Mouse (Mus musculus) c-Kit-positive CD71-negative TER-119-negative erythroid progenitor cells, embryonic 14.5 days (primary cell): ENCODE data around the gene Gm29797.
A peak's percentile ranks its signal among the peaks of the same experiment; 100 is the strongest.

Experiments used
- DNase-seq: peaks from one replicate; pipeline ENCODE4 v3.0.0-alpha.2; 2013; ENCODE audit warnings: low read depth

The Gm29797 gene

GRCm38 (mm10) chr2:181656734-181657133 lies at the start of gene Gm29797:
Gm29797 (plus strand) TSS chr2:181657034.
- DNase-seq, result no peak

DNA sequence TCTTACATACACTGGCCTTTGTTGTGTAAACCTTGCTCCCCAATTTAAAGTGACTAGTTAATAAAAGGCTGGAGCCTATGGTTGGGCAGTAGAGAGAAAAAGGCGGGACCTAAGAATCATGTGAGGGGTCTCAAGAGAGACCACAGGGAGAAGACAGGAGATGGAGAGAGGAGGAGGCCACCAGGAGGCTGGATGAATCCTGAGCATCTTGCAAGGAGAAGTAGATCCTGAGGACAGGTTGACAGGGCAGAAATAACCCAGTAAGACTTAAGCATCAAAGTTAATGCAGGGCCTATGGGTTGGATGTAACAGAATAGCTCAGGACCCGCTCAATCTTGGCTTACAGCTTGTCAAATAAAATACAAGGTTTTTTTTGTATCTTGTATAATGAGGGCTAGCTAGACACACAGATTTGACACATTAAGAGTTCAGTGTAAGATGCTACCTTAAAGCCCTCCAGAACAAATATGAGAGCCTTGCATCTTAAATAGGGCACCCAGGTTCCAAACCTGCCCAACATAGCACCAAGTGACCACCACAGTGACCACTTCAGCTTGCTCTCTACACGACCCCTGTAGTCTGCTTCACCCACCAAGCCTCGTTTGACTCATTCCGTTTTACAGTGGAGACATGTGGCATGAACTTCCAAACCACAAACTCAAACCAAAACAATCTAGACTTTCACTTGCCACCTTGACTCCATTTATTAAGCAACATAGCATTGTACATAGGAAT lies 37.9 kb upstream of the Gm29797 start:
- DNase-seq, result no peak

DNA sequence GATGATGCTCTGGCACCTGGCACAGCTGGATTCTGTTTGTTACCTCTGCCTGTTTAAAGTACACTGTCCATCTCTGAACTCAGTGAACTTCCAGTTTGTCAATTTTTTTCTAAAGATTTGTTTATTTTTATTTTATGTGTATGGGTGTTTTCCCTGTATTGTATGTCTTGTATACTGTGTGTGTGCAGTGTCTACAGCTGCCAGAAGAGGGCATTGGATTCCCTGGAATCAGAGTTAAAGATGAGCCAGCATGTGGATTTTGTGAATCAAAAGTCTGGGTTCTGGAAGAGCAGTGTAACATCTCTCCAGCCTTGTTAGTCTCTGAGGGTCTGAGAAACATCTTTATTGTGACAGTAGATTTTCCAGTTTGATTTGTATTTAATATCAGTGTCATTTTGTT lies 33.4 kb upstream of the Gm29797 start:
- no peak for DNase-seq

- no peak for DNase-seq
These were observed 28.4 kb upstream of the Gm29797 start for GRCm38 (mm10) chr2:181628471-181628870.

- no peak for DNase-seq
These were observed 24.2 kb upstream of the Gm29797 start for GRCm38 (mm10) chr2:181632624-181633023.

GRCm38 (mm10) chr2:181635865-181636264 lies 21.0 kb upstream of the Gm29797 start:
- DNase-seq, result no peak

DNA sequence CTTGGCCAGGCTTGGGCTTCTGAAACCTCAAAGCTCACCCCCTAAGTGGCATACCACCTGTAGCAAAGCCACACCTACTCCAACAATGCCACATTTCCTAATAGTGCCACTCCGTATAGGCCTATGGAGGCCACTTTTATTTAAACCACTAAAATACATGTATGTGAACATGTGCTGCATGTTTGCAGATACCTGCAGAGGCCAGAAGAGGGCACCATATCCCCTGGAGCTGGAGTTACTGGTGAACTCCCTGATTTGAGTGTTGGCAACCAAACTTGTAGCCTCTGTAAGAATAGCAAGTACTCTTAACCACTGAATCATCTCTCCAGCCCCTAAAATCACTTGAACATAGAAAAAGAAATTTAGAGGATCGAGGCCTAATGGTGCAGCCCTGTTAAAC lies 12.5 kb upstream of the Gm29797 start:
- peak; percentile 39 for DNase-seq

DNA sequence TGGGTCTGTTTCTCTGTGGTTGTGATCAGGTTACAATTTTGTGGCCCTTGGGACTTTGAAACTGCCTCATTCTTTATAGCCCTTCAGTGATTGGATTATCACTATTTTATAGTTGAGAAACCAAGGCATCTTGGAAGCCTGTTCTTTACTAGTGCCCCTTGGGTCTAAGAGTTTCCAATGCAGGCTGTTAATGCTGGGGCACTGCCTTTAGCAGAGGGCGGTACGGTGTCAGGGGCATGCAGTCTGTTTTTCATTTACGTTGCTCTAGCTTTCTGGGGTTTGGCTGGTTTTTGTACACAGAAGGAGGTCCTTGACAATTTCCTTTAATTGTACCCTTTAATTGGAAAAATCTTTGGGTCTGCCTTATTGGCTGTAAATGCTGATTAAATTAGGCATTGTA lies 11.2 kb upstream of the Gm29797 start:
- no peak for DNase-seq

DNA sequence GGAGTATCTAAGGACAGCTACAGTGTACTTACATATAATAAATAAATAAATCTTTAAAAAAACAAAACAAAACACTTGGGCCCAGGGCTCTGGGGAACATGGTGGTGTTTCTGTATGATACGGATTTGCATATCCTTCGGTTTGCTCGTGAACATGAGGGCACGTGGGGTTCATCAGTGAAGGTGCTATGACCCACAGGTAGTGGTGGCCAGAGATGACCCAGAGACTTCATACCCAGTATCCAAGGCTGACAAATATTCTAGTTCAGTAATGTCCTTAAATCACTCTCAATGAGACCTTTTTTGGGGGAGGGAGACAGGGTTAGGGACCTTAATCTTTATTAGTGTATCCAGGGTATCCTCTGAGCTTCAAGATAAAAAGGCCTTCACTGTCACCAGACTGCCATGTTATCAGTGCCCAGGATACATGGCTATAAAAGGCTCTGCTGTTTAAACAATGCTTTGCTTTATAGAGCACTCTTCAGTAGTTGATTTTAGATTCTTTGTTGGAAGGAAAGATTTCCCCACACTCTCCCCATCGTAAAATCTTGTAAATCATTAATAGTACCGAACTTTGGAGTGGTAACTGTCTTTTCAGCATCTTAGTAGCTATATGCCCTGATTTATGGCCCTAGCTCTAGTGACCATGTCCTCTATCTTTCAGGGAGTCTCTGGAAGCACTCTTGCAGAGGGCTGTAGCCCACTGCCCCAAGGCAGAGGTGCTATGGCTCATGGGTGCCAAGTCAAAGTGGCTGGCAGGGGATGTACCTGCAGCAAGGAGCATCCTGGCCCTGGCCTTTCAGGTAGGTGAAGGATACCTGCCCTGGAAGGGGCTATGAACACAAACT lies 10.0 kb upstream of the Gm29797 start:
- DNase-seq, result no peak

DNA sequence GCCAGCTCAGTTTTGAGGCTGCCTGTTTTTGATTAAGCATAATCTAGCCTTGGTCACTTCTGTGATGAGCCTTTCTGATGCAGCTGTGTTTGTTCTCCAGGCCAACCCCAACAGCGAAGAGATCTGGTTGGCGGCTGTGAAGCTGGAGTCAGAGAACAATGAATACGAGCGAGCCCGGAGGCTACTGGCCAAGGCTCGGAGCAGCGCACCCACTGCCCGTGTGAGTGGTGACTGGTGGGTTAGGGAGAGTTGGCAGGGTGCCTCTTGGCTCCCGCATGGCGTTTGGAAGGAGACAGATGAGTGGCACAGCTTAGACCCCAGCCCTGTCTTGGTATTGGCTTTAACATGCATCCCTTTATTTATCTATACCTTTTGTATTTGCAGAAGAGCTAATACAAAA lies 7.9 kb upstream of the Gm29797 start:
- DNase-seq, result no peak

- DNase-seq, result no peak
These were observed 3.8 kb upstream of the Gm29797 start for GRCm38 (mm10) chr2:181653065-181653464.

GRCm38 (mm10) chr2:181653523-181653922 lies 3.3 kb upstream of the Gm29797 start:
- DNase-seq, result no peak

DNA sequence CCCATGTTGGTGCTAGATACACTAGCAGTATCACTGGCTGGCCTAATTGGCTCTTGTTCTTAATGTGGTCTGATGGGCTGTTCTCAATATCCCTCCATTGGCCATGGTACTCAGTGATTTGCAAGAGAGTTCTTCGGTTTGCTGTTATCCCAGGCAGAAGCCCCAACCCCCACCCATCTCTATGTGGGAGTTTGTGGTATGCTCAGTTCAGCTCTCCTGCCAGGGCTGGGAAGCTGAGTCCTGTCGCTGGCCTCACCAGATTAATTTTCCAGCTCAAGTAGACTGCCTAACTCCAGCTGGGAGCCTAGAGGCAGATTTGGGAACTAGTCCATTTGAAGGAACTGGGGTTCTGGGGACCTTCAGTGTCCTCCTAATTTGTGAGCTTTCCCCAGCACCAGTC lies 607 bp downstream of the Gm29797 start:
- no peak for DNase-seq

DNA sequence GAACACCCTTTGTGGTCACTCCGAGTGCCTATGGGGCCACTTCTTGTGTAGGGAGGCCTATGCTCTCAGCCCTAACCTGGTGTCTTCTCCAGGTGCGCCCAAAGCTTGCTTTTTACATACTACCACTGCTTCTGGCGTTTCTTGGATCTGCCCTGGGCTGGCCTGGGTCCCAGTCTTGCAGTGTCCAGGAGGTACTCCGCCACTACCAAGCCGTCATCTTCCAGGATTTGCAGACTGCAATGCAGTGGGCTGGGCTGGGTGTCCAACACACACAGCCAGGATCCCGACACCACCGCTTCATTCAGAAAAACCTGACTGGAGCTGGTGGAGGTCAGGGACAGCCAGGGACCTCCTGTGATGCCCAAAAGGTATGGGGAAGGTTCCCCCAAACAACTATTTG lies 1.7 kb downstream of the Gm29797 start:
- no peak for DNase-seq

DNA sequence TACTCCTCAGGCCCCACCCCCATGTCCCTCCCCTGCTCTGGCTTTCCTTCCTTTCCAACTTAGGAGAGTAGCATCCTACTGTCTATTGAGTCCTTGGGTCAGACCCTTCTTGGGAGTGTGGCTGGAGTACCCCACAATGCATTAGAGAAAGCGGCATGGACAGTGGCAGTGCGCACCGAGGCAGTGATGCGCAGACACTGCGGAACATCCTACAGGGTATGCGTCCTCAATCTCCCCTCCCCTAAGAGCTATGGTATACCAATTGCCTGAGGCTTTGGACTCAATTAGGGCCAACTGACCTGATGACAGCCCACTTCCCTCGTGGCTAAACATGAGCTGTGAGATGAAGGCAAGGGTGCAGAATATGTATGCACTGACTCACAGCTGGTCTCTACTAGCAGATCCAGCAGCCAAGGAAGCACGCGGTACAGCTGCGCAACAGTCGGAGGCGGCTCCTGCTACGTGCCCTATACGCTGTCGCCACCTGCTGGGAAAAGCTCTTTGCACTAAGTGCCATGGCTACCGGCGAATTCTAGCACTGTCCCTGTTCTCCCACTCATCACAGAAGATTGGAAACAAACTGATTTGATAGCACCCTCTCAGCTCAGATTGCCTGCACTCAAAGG lies 2.2 kb downstream of the Gm29797 start:
- DNase-seq, result peak; percentile 66

DNA sequence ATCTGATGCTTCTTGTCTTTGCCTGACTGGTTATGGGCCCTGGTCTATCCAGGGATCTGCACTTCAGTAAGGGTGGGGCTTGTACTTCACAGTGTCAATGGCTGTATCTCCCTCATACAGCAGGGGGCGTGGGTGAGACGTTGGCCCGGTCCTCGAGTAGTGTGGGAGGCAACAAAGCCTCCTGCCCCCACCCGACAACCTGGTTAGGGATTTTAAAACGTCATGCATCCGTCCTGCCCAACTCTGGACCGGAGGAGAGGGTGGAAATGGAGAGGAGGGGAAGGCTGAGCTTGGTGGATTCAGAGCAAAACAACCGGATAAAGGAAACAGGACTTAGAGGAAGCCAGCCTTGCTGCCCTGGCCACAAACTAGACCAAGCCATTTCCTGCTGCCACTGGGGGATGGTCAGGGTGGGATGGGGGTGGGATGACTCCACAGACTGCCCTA lies 2.8 kb downstream of the Gm29797 start:
- DNase-seq, result peak; percentile 83

DNA sequence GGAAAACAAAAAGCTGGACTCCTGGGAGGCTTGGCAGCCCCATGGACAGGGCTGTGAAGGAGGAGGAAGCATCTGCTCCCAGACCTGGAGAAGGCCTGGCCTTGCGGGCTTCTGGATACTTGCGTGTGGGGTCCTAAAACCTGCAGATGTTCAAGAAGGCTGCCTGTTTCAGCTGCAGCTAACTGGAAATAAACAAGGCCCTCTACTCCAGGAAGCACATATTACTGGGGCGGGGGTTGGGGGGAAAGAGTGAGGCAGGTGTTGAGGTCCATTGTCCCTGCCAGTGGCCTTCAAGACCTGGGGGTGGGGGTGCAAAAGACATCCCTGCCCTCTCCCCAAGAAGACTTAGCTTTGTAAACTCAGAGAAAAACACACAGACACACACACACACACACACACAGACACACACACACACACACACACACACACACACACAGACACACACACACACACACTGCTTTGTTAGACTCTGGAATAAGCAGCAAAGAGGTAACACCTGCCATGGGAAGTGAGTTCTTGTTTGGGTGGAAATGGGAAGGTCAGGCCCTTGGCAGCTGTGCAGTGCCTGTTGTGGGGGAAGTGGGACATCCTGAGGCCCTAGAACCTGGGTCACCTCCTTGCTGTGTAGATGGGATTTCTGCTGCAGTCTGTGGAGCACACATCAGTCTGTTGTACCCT lies 5.9 kb downstream of the Gm29797 start:
- DNase-seq, result no peak

- no peak for DNase-seq
These were observed 6.4 kb downstream of the Gm29797 start for GRCm38 (mm10) chr2:181663298-181663630.

- no peak for DNase-seq
These were observed 13.6 kb downstream of the Gm29797 start for GRCm38 (mm10) chr2:181670285-181670912.

GRCm38 (mm10) chr2:181670913-181671311 lies 14.1 kb downstream of the Gm29797 start:
- no peak for DNase-seq

- DNase-seq, result no peak
These were observed 14.5 kb downstream of the Gm29797 start, which contains the start of gene Sox18 for GRCm38 (mm10) chr2:181671326-181671725. Sox18 (minus strand) TSS chr2:181671640.

DNA sequence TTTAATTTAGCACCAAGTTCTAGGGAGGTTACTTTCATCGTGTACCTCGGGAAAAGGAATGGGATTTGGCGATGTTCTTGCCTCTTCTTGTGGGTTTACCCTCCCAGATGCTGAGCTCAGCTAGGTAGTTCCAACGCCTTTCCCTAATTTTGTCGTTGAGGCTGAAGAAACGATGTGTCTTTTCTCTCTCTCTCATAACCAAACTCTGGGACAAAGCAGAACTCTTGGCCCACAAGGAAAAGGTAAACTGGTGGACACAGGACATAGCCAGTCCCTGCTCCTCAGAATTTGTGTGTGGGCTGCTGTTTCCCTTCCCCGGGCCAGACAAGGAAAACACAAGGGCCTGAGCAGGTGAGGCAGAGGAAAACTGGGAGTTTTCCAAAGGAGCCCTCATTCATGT lies 15.2 kb downstream of the Gm29797 start:
- no peak for DNase-seq
